Mouse (Mus musculus): ENCODE results near the gene 4931428L18Rik. TPM values are rescaled to one million over a fixed set of nuclear protein-coding genes. Genes with fewer than 3 reads are reported as not detected.

4931428L18Rik gene
- polyA plus RNA-seq, 1 experiment, result not detected

DNA sequence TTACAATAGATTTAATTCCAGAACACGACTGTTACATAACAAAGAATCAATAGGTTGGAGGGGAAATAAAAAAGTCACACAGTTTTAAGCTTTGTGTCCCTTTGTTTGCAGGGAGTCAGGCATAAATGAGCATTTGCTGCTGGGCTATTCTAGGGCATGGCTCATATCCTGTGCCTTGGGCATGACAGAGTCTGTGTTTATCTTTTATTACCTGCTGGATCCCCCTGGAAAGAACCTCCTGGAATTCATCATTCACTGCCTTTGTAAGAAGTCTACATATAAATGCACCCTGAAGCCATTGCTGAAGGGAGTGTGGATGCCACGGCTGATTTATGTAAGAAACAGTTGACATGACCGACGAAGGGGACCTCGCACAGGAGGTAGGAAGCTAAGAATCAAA, 46.4 kb downstream of the 4931428L18Rik start, which contains the start of gene Lgsn:
TSS of gene Lgsn (plus strand) at position 301 of the 400 bp plus-strand sequence.
- WGBS, result 74% methylated on average over 5 of the region's 5 CpGs
- Histone ChIP-seq H3K4me1 (replicated peaks; ENCODE audit: control insufficient read depth, insufficient read depth, low read length) (no peaks in the 10 kb centered on the region), H3K27me3 (ENCODE audit: control insufficient read depth, insufficient read depth, low read length) (no peaks in the 10 kb centered on the region), H3K4me3 (ENCODE audit: control insufficient read depth, insufficient read depth, low read length) (no peak within 1 kb of the TSS), H3K27ac (ENCODE audit: control insufficient read depth, insufficient read depth, low read length) (no peak within 1 kb of the TSS), H3K36me3 (ENCODE audit: control insufficient read depth, insufficient read depth, low read length) (no peaks in the 10 kb centered on the region)
- no peak for TF ChIP-seq POLR2A (IDR thresholded peaks at IDR 0.05; ENCODE audit: control insufficient read depth, extremely low read depth, insufficient read depth, low read length, poor library complexity)
- no peak for TF ChIP-seq CTCF (IDR thresholded peaks at IDR 0.05; ENCODE audit: borderline replicate concordance, control insufficient read depth, extremely low read depth, insufficient read depth, low read length, poor library complexity)
- DNase-seq, result no peak

DNA sequence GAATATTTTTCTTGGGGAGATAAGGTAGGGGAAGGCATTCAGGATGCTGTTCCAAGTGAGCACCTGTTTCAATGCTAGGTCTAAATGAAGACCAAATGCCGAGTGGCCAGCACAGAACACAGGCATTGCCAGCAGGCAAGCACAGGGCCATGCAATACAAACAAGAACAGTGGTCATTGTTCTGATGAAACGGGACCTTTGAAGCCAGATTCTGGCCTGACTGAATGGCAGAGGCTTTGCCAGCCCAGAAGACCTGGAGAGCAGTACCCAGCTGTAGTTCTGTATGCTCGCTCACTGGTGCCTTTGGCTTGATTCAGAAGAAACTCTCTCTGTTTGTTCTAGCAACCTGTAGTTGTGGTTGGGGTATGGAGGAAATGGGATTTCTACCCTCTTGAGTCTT, 47.1 kb downstream of the 4931428L18Rik start:
- 93% methylated on average over 3 of the region's 3 CpGs for WGBS
- TF ChIP-seq CTCF (IDR thresholded peaks at IDR 0.05; ENCODE audit: borderline replicate concordance, control insufficient read depth, extremely low read depth, insufficient read depth, low read length, poor library complexity), result no peak
- TF ChIP-seq POLR2A (IDR thresholded peaks at IDR 0.05; ENCODE audit: control insufficient read depth, extremely low read depth, insufficient read depth, low read length, poor library complexity), result no peak
- no peak overlapping the region for H3K4me3 ChIP-seq (ENCODE audit: control insufficient read depth, insufficient read depth, low read length)

DNA sequence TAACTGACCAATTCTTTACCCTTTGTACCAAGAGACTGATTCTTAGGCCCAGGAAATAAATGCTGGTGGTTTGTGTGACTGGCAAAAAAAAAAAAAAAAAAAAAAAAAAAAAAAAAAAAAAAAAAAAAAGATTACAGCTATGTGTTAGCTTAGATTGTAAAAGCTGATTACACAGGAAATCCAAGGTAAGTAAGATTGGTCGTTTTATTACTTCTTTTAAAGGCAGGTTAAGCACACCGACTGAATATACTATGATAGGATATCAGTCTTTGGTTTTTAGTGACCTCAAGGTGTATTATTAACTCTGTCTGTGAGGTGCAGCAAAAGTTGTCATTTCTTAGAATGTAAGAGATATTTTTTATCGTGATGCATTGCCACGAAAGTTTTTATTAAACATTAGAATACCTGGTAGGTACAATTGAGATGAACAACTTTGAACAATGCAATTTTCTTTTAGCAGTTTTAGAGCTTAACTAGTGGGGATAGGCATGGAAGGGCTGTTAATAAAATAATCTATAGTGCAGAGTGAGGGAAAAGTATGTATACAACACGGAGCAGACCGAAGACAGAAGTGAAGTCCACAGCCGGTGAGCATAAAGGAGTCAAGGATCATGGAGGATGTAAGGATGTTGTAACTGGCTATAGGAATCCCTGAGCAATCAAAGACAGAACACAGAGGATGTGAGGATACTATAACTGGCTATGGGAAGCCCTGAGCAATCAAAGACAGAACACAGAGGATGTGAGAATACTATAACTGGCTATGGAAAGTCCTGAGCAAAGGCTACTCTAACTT, 57.0 kb downstream of the 4931428L18Rik start:
- no peak for TF ChIP-seq CTCF (IDR thresholded peaks at IDR 0.05; ENCODE audit: borderline replicate concordance, control insufficient read depth, extremely low read depth, insufficient read depth, low read length, poor library complexity)
- no peak for TF ChIP-seq POLR2A (IDR thresholded peaks at IDR 0.05; ENCODE audit: control insufficient read depth, extremely low read depth, insufficient read depth, low read length, poor library complexity)
- DNase-seq, result no peak
- Histone ChIP-seq H3K27me3 (ENCODE audit: control insufficient read depth, insufficient read depth, low read length) (no peaks in the 10 kb centered on the region), H3K27ac (ENCODE audit: control insufficient read depth, insufficient read depth, low read length) (no peak overlapping the region), H3K36me3 (ENCODE audit: control insufficient read depth, insufficient read depth, low read length) (no peaks in the 10 kb centered on the region), H3K4me1 (replicated peaks; ENCODE audit: control insufficient read depth, insufficient read depth, low read length) (no peaks in the 10 kb centered on the region), H3K4me3 (ENCODE audit: control insufficient read depth, insufficient read depth, low read length) (no peak overlapping the region)
- 78% methylated on average over 7 of the region's 7 CpGs for WGBS

More for the DNA sequence above, 47.1 kb downstream of the 4931428L18Rik start:
- H3K36me3 ChIP-seq (ENCODE audit: control insufficient read depth, insufficient read depth, low read length), result no peaks in the 10 kb centered on the region
- H3K27me3 ChIP-seq (ENCODE audit: control insufficient read depth, insufficient read depth, low read length), result no peaks in the 10 kb centered on the region
- no peak for DNase-seq
- no peaks in the 10 kb centered on the region for H3K4me1 ChIP-seq (replicated peaks; ENCODE audit: control insufficient read depth, insufficient read depth, low read length)
- H3K27ac ChIP-seq (ENCODE audit: control insufficient read depth, insufficient read depth, low read length), result no peak overlapping the region

DNA sequence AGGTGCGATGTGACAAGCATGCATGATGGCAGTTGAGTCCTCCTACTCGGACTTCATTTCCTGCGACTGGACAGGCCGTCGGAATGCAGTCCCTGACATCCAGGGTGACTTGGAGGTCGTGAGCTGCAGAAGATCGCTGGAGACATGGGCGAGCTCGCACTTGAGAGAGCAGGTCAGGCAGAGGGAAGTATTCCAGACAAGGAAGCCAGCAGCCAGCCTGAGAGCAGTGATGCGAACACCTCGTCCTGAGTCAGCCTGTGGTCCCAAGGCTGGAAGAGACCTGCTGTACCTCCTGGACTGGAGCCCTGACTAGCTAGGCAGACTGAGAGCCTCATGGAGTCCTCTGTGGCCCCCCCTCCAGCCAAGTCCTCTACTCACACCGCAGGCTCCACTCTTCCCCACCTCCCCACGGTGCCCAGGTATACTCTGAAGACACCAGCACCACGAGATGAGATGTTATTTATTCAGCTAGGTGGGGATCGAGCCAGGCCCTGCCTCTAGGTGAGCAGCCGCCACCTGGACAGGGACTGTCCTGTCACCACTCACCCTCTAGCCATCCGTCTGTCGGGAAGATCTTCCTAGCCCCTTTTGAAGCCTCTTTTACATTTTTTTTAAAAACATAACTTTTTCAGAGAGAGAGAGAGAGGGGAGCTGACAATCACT, 57.8 kb downstream of the 4931428L18Rik start:
- DNase-seq, result no peak
- Histone ChIP-seq H3K4me3 (ENCODE audit: control insufficient read depth, insufficient read depth, low read length) (no peak overlapping the region), H3K27me3 (ENCODE audit: control insufficient read depth, insufficient read depth, low read length) (no peaks in the 10 kb centered on the region), H3K36me3 (ENCODE audit: control insufficient read depth, insufficient read depth, low read length) (no peaks in the 10 kb centered on the region), H3K4me1 (replicated peaks; ENCODE audit: control insufficient read depth, insufficient read depth, low read length) (no peaks in the 10 kb centered on the region), H3K27ac (ENCODE audit: control insufficient read depth, insufficient read depth, low read length) (no peak overlapping the region)
- 88% methylated on average over 18 of the region's 18 CpGs for WGBS
- TF ChIP-seq CTCF (IDR thresholded peaks at IDR 0.05; ENCODE audit: borderline replicate concordance, control insufficient read depth, extremely low read depth, insufficient read depth, low read length, poor library complexity) (no peak), POLR2A (IDR thresholded peaks at IDR 0.05; ENCODE audit: control insufficient read depth, extremely low read depth, insufficient read depth, low read length, poor library complexity) (no peak)

DNA sequence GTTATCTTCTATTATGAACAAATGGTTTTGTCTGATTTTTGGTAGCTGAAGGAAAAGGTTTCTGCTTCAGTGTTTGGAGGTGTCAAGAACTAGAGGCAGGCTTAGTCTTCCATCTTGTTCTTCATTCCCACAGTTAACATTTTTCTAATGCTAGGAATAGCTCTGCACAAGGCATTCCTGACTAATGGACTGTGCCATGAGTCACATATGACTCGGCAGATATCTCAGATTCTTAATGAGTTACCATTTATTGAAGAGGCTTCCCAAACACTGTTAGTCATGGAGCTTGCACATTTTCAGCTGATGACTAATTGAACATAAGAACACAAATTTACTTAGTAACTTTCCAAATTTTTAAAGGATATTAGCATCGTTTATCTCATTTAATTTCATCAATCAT, 65.6 kb downstream of the 4931428L18Rik start:
- TF ChIP-seq POLR2A (IDR thresholded peaks at IDR 0.05; ENCODE audit: control insufficient read depth, extremely low read depth, insufficient read depth, low read length, poor library complexity) (no peak), CTCF (IDR thresholded peaks at IDR 0.05; ENCODE audit: borderline replicate concordance, control insufficient read depth, extremely low read depth, insufficient read depth, low read length, poor library complexity) (no peak)
- Histone ChIP-seq H3K4me3 (ENCODE audit: control insufficient read depth, insufficient read depth, low read length) (no peak overlapping the region), H3K36me3 (ENCODE audit: control insufficient read depth, insufficient read depth, low read length) (no peaks in the 10 kb centered on the region), H3K4me1 (replicated peaks; ENCODE audit: control insufficient read depth, insufficient read depth, low read length) (no peaks in the 10 kb centered on the region), H3K27me3 (ENCODE audit: control insufficient read depth, insufficient read depth, low read length) (no peaks in the 10 kb centered on the region), H3K27ac (ENCODE audit: control insufficient read depth, insufficient read depth, low read length) (no peak overlapping the region)
- DNase-seq, result no peak
- WGBS, result 91% methylated on average over 2 of the region's 2 CpGs

DNA sequence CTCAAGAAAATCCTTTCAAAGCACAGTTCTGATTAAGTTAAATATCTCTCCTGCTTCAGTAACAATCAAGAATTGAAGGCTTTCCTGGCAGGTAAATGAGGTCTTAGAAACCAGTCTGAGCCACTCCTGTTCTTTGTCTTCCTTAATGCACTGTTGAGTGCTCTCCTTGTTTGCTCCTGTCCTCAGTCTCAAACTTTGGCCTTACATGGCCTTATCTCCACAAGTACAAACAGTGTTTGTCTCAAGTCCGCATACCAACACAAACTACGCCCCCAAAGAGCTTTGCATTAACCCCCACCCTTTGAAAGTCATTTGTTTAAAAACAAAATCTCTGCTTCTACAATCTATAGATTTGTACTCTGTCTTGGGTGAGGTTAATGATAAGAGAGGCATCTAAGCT, 66.3 kb downstream of the 4931428L18Rik start:
- 96% methylated on average over 2 of the region's 2 CpGs for WGBS
- TF ChIP-seq POLR2A (IDR thresholded peaks at IDR 0.05; ENCODE audit: control insufficient read depth, extremely low read depth, insufficient read depth, low read length, poor library complexity) (no peak), CTCF (IDR thresholded peaks at IDR 0.05; ENCODE audit: borderline replicate concordance, control insufficient read depth, extremely low read depth, insufficient read depth, low read length, poor library complexity) (no peak)
- H3K4me3 ChIP-seq (ENCODE audit: control insufficient read depth, insufficient read depth, low read length), result no peak overlapping the region
- H3K27ac ChIP-seq (ENCODE audit: control insufficient read depth, insufficient read depth, low read length), result no peak overlapping the region
- no peaks in the 10 kb centered on the region for H3K4me1 ChIP-seq (replicated peaks; ENCODE audit: control insufficient read depth, insufficient read depth, low read length)
- no peak for DNase-seq
- H3K36me3 ChIP-seq (ENCODE audit: control insufficient read depth, insufficient read depth, low read length), result no peaks in the 10 kb centered on the region
- no peaks in the 10 kb centered on the region for H3K27me3 ChIP-seq (ENCODE audit: control insufficient read depth, insufficient read depth, low read length)

Measured in thymus, adult 2 months (tissue).